Mouse (Mus musculus): Measurements from ENCODE around the gene Xk. TPM values are rescaled to one million over a fixed set of nuclear protein-coding genes. Genes with fewer than 3 reads are reported as not detected.

Gene Xk
- total and polyA plus RNA-seq, 3 experiments, result 0.08 to 0.68 (median 0.44) TPM

DNA sequence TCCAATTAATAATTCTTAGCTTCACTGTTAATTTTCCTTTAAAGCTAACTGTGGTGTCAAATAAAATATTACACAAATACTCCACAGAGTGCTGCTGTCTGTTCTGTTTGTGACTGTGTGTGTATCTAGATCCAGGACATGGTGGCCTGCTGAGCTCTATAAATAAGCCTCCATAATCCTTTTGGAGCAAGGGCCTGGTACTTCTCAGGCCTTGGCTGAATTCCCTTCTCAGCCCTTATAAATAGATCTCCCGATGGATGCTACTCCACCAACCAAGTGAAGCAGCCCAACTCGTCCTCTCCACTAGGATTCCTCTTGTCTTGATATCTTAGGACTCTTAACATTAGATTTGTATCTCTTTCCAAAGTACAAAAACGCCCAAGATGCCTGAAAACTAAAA, 1.4 kb upstream of the Xk start:
- Histone ChIP-seq H3K27me3 (replicated peaks) (no peaks in the 10 kb centered on the region), H3K79me2 (replicated peaks; ENCODE audit: control insufficient read depth, extremely low read depth, insufficient read depth, poor library complexity, severe bottlenecking) (no peaks in the 10 kb centered on the region), H3K4me2 (ENCODE audit: insufficient read depth, low read depth, poor library complexity, severe bottlenecking) (no peak overlapping the region), H3K9me3 (replicated peaks; ENCODE audit: low read length) (peaks cover 4% of the 10 kb centered on the region), H3K9ac (ENCODE audit: insufficient read depth, low read depth) (no peak overlapping the region; the same call in 1 of the 2 replicates), H3K4me3 (replicated peaks in 1 of 3; ENCODE audit: low read depth in 2 of 3, low read length in 2 of 3, poor library complexity in 1 of 3) (no peak overlapping the region), H3K36me3 (replicated peaks in 1 of 2; ENCODE audit: control insufficient read depth in 1 of 2, insufficient read depth in 1 of 2, low read length in 1 of 2) (no peaks in the 10 kb centered on the region), H3K4me1 (ENCODE audit: control insufficient read depth in 1 of 2, insufficient read depth in 2 of 2) (no peaks in the 10 kb centered on the region), H3K27ac (ENCODE audit: insufficient read depth, low read depth) (no peak overlapping the region)
- dilution Hi-C loops (cut with MboI; ENCODE audit: extremely low pct_ligation_motif_present, extremely low pct_unique_long_range_greater_than_20kb, low sequenced_read_pairs) (no loop called here), in situ Hi-C loops (cut with MboI; ENCODE audit: low pct_ligation_motif_present, low pct_unique_long_range_greater_than_20kb, low sequenced_read_pairs) (no loop called here)
- DNase-seq (ENCODE audit: extremely low read depth), result no peak
- TF ChIP-seq ZNF384 (IDR thresholded peaks at IDR 0.05; ENCODE audit: low read depth, low read length), result no peak
- TF ChIP-seq SMC3 (IDR thresholded peaks at IDR 0.05; ENCODE audit: low read depth, low read length), result no peak
- no peak for TF ChIP-seq MAX (IDR thresholded peaks at IDR 0.05; ENCODE audit: low read length)
- no peak for TF ChIP-seq POLR2A (IDR thresholded peaks at IDR 0.05; ENCODE audit: low read depth, low read length)
- no peak for TF ChIP-seq ZMIZ1 (IDR thresholded peaks at IDR 0.05; ENCODE audit: low read depth, low read length)
- TF ChIP-seq SIN3A (IDR thresholded peaks at IDR 0.05; ENCODE audit: low read length), result no peak
- no peak for TF ChIP-seq EP300 (IDR thresholded peaks at IDR 0.05; ENCODE audit: low read length)

DNA sequence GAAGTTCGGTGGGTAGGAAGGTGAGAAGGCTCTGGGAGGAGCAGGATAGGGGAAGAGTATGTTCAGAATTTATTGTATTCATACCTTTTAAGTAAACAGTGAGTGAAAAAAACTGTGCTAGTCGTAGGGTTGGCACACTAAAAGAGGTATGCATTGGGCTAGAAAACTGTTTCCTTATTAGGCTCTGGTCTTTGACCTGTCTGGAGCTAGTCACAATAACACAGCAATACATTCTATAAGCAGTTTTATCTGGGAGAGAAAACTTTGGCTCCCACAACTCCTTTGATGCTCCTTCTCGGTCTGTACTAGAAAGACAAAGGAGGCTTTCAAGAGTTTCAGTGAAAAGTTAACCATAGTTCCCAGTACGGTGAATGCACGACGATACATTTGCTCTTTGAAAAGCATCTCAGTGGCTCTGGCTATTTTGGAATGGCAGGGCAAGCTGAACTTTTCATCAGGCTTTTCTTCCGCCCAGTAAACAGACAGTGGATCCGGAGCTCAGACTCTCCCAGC, 553 bp upstream of the Xk start:
- Histone ChIP-seq H3K4me1 (ENCODE audit: control insufficient read depth in 1 of 2, insufficient read depth in 2 of 2) (no peaks in the 10 kb centered on the region), H3K4me3 (replicated peaks in 1 of 3; ENCODE audit: low read depth in 2 of 3, low read length in 2 of 3, poor library complexity in 1 of 3) (peak overlapping the region in 2 of 3 experiments; percentile 36 to 62), H3K9me3 (replicated peaks; ENCODE audit: low read length) (peaks cover 4% of the 10 kb centered on the region), H3K27me3 (replicated peaks) (no peaks in the 10 kb centered on the region), H3K4me2 (ENCODE audit: insufficient read depth, low read depth, poor library complexity, severe bottlenecking) (peak overlapping the region; percentile 56; the same call in 1 of the 2 replicates), H3K9ac (ENCODE audit: insufficient read depth, low read depth) (peak overlapping the region; percentile 63), H3K36me3 (replicated peaks in 1 of 2; ENCODE audit: control insufficient read depth in 1 of 2, insufficient read depth in 1 of 2, low read length in 1 of 2) (no peaks in the 10 kb centered on the region), H3K27ac (ENCODE audit: insufficient read depth, low read depth) (no peak overlapping the region), H3K79me2 (replicated peaks; ENCODE audit: control insufficient read depth, extremely low read depth, insufficient read depth, poor library complexity, severe bottlenecking) (no peaks in the 10 kb centered on the region)
- DNase-seq (ENCODE audit: extremely low read depth), result no peak
- dilution Hi-C loops (cut with MboI; ENCODE audit: extremely low pct_ligation_motif_present, extremely low pct_unique_long_range_greater_than_20kb, low sequenced_read_pairs), result no loop called here
- TF ChIP-seq CHD1 (IDR thresholded peaks at IDR 0.05; ENCODE audit: low read depth, low read length) (no peak), ETS1 (conservative IDR thresholded peaks at IDR 0.05; ENCODE audit: low read depth, low read length) (no peak), UBTF (IDR thresholded peaks at IDR 0.05; ENCODE audit: low read depth, low read length) (no peak), JUN (IDR thresholded peaks at IDR 0.05; ENCODE audit: insufficient read depth, low read depth, low read length) (no peak)
- in situ Hi-C loops (cut with MboI; ENCODE audit: low pct_ligation_motif_present, low pct_unique_long_range_greater_than_20kb, low sequenced_read_pairs), result no loop called here

DNA sequence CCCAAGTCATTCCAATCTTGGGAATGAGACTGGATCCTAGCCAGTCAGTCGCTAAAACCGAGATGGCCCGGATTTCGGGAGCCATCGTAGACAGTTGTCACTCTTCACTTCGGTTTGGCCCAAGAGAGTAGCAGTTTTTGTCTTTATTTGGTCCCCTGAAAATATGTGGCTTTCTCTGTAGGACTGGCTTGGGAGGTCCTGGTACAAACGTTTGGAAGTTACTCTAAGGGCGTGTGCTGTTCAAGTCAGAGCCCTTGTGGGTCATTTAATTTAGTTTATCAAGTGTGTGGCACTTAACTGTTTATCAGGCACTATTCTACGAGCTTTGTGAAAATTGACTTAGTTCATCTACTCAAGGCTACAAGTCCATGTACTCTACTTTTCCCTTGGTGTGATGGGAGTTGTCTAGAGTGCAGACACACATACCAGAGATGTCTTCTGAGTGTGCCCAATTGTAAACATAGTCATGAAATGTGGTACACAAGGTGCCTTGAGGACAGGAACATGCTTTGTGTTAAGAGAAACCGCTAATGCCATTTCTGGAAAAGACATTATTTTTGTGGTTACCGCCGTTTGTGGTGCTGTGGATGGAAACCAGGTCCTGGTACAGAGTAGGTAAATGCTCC, 934 bp downstream of the Xk start:
- TF ChIP-seq POLR2AphosphoS2 (IDR thresholded peaks at IDR 0.05; ENCODE audit: low read depth, low read length) (no peak), ZC3H11A (IDR thresholded peaks at IDR 0.05; ENCODE audit: low read depth, low read length) (no peak), SMC3 (IDR thresholded peaks at IDR 0.05; ENCODE audit: low read depth, low read length) (no peak), ZNF384 (IDR thresholded peaks at IDR 0.05; ENCODE audit: low read depth, low read length) (no peak), MAZ (IDR thresholded peaks at IDR 0.05; ENCODE audit: low read depth, low read length) (no peak), PAX5 (IDR thresholded peaks at IDR 0.05; ENCODE audit: low read length) (no peak), NELFE (IDR thresholded peaks at IDR 0.05; ENCODE audit: low read depth, low read length) (no peak), ZMIZ1 (IDR thresholded peaks at IDR 0.05; ENCODE audit: low read depth, low read length) (no peak), MYC (IDR thresholded peaks at IDR 0.05; ENCODE audit: low read depth, low read length) (no peak), USF1 (IDR thresholded peaks at IDR 0.05; ENCODE audit: low read depth, low read length) (no peak), POLR2A (IDR thresholded peaks at IDR 0.05; ENCODE audit: low read depth, low read length) (no peak), E2F4 (IDR thresholded peaks at IDR 0.05; ENCODE audit: insufficient replicate concordance, low read depth, low read length) (no peak), ETS1 (conservative IDR thresholded peaks at IDR 0.05; ENCODE audit: low read depth, low read length) (no peak), RCOR1 (conservative IDR thresholded peaks at IDR 0.05; ENCODE audit: low read depth, low read length) (no peak), KAT2A (IDR thresholded peaks at IDR 0.05; ENCODE audit: insufficient replicate concordance, low read length) (no peak), IRF4 (IDR thresholded peaks at IDR 0.05; ENCODE audit: low read depth, low read length) (no peak), RAD21 (IDR thresholded peaks at IDR 0.05; ENCODE audit: low read depth, low read length) (no peak), USF2 (conservative IDR thresholded peaks at IDR 0.05; ENCODE audit: low read depth, low read length) (no peak), TBP (conservative IDR thresholded peaks at IDR 0.05; ENCODE audit: low read depth, low read length) (no peak)
- Histone ChIP-seq H3K27ac (ENCODE audit: insufficient read depth, low read depth) (no peak overlapping the region), H3K36me3 (replicated peaks in 1 of 2; ENCODE audit: control insufficient read depth in 1 of 2, insufficient read depth in 1 of 2, low read length in 1 of 2) (no peaks in the 10 kb centered on the region), H3K9me3 (replicated peaks; ENCODE audit: low read length) (peaks cover 4% of the 10 kb centered on the region), H3K79me2 (replicated peaks; ENCODE audit: control insufficient read depth, extremely low read depth, insufficient read depth, poor library complexity, severe bottlenecking) (no peaks in the 10 kb centered on the region), H3K9ac (ENCODE audit: insufficient read depth, low read depth) (no peak overlapping the region; the same call in 1 of the 2 replicates), H3K4me2 (ENCODE audit: insufficient read depth, low read depth, poor library complexity, severe bottlenecking) (0 out of 2 replicates have a peak overlapping the region, but pooled peaks have one; percentile 14), H3K4me3 (replicated peaks in 1 of 3; ENCODE audit: low read depth in 2 of 3, low read length in 2 of 3, poor library complexity in 1 of 3) (peak overlapping the region in 2 of 3 experiments; percentile 10 to 73), H3K4me1 (ENCODE audit: control insufficient read depth in 1 of 2, insufficient read depth in 2 of 2) (no peaks in the 10 kb centered on the region), H3K27me3 (replicated peaks) (no peaks in the 10 kb centered on the region)
- DNase-seq (ENCODE audit: extremely low read depth), result no peak
- in situ Hi-C loops (cut with MboI; ENCODE audit: low pct_ligation_motif_present, low pct_unique_long_range_greater_than_20kb, low sequenced_read_pairs), result no loop called here
- dilution Hi-C loops (cut with MboI; ENCODE audit: extremely low pct_ligation_motif_present, extremely low pct_unique_long_range_greater_than_20kb, low sequenced_read_pairs), result no loop called here

Measured in CH12.LX (cell line).